Mouse (Mus musculus): ENCODE data around the gene Pcsk5.

Pcsk5 gene

GRCm38 (mm10) chr19:17399965-17400364, 437.5 kb downstream of the Pcsk5 start:
- DNase-seq (ENCODE audit: low spot score in 2 of 2): no peak

- no peak for DNase-seq (ENCODE audit: low spot score in 2 of 2)
These were observed 439.5 kb downstream of the Pcsk5 start for GRCm38 (mm10) chr19:17397922-17398321.

- DNase-seq (ENCODE audit: low spot score in 2 of 2): peak; percentile 36 to 37
These were observed 440.6 kb downstream of the Pcsk5 start for GRCm38 (mm10) chr19:17396802-17397201.

- DNase-seq (ENCODE audit: low spot score in 2 of 2): peak; percentile 89 to 91
These were observed 443.4 kb downstream of the Pcsk5 start, which contains the start of gene Rfk for GRCm38 (mm10) chr19:17393841-17394591. Rfk (plus strand) TSS chr19:17394043.

GRCm38 (mm10) chr19:17392866-17393265, 444.6 kb downstream of the Pcsk5 start:
- DNase-seq (ENCODE audit: low spot score in 2 of 2): no peak

GRCm38 (mm10) chr19:17388404-17388803, 449.0 kb downstream of the Pcsk5 start:
- peak in 1 of 2 experiments; percentile 19 for DNase-seq (ENCODE audit: low spot score in 2 of 2)

- no peak for DNase-seq (ENCODE audit: low spot score in 2 of 2)
These were observed 451.0 kb downstream of the Pcsk5 start for GRCm38 (mm10) chr19:17386424-17386823.

- DNase-seq (ENCODE audit: low spot score in 2 of 2): no peak
These were observed 452.0 kb downstream of the Pcsk5 start for GRCm38 (mm10) chr19:17385426-17385825.

- no peak for DNase-seq (ENCODE audit: low spot score in 2 of 2)
These were observed 452.4 kb downstream of the Pcsk5 start for GRCm38 (mm10) chr19:17385022-17385421.

GRCm38 (mm10) chr19:17382807-17383397, 454.5 kb downstream of the Pcsk5 start:
- no peak for DNase-seq (ENCODE audit: low spot score in 2 of 2)
